ENCODE assay signal across 8 mouse cellular contexts in the genomic region with DNA sequence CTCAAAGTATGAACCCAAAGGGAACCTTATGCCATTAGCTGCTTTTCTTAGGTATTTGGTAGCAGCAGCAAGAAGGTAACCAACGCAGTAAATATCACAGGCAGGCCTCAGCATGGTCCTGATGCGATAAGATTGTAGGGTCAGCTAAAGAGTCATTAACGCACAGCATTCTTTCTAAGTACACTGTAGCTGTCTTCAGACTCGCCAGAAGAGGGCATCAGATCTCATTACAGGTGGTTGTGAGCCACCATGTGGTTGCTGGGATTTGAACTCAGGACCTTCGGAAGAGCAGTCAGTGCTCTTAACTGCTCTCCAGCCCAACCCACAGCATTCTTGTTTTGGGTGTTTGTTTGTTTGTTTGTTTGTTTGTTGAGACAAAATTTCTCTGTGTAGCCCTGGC. TPM values are rescaled to one million over a fixed set of nuclear protein-coding genes. Genes with fewer than 3 reads are reported as not detected.
A peak's percentile ranks its signal among the peaks of the same experiment; 100 is the strongest.
DNase-seq lines count a peak whose midpoint lies in the region; ATAC-seq and TF ChIP-seq lines count a peak whose summit lies in the region.
"Not testable (repeated sequence)": the region's sequence is repeated elsewhere in the genome, so short reads cannot be mapped to it uniquely, and the experiment has no call there.

No protein-coding gene starts in this region.

- intact Hi-C loops in gastrocnemius, adult 2 months (cut with DNase I); left cerebral cortex, adult 2 months (cut with DNase I): not testable (repeated sequence)

- DNase-seq in gastrocnemius, adult 2 months; hindbrain, embryonic 10.5 days (ENCODE audit: low spot score); left cerebral cortex, adult 2 months (ENCODE audit: extremely low spot score in 1 of 2, low spot score in 2 of 2); lung, postnatal 0 days (ENCODE audit: low spot score); stomach, postnatal 0 days (ENCODE audit: low spot score): not testable (repeated sequence)

- not testable (repeated sequence) for H3K9me3 ChIP-seq in heart, embryonic 13.5 days; hindbrain, embryonic 10.5 days; intestine, embryonic 16.5 days (ENCODE audit: control insufficient read depth, low read length); lung, postnatal 0 days (ENCODE audit: low read length); stomach, postnatal 0 days (ENCODE audit: control insufficient read depth, low read length)

- TF ChIP-seq EP300 in lung, postnatal 0 days (IDR thresholded peaks at IDR 0.05); stomach, postnatal 0 days (optimal IDR thresholded peaks at IDR 0.05): not testable (repeated sequence)

- H3K4me1 ChIP-seq in brown adipose tissue, adult 24 weeks (ENCODE audit: control insufficient read depth, insufficient read depth, insufficient read length, low read length): peaks cover 18% of the 10 kb centered on the region
- H3K4me1 ChIP-seq in heart, embryonic 13.5 days: peaks cover 42% of the 10 kb centered on the region
- H3K4me1 ChIP-seq in hindbrain, embryonic 10.5 days (replicated peaks): peaks cover 60% of the 10 kb centered on the region
- peaks cover 16% of the 10 kb centered on the region for H3K4me1 ChIP-seq in intestine, embryonic 16.5 days (ENCODE audit: control insufficient read depth, insufficient read depth, low read length)
- H3K4me1 ChIP-seq in lung, postnatal 0 days (ENCODE audit: insufficient read depth, low read depth, low read length); stomach, postnatal 0 days (replicated peaks; ENCODE audit: control insufficient read depth, insufficient read depth): not testable (repeated sequence)

- H3K36me3 ChIP-seq in heart, embryonic 13.5 days; hindbrain, embryonic 10.5 days; intestine, embryonic 16.5 days (ENCODE audit: control insufficient read depth, insufficient read depth, low read length); lung, postnatal 0 days (ENCODE audit: insufficient read depth, low read length); stomach, postnatal 0 days (ENCODE audit: control insufficient read depth, insufficient read depth, low read length): not testable (repeated sequence)

- ATAC-seq in heart, embryonic 13.5 days (ENCODE audit: extremely low read depth, insufficient number of reproducible peaks, low FRiP score, low TSS enrichment); intestine, embryonic 16.5 days; lung, postnatal 0 days; stomach, postnatal 0 days (ENCODE audit: low FRiP score, low TSS enrichment): not testable (repeated sequence)

- 0 out of 2 replicates have a peak overlapping the region, but pooled peaks have one; percentile 14 for H3K9ac ChIP-seq in heart, embryonic 13.5 days
- H3K9ac ChIP-seq in intestine, embryonic 16.5 days (ENCODE audit: low read depth, low read length); lung, postnatal 0 days (replicated peaks; ENCODE audit: low read depth); stomach, postnatal 0 days (ENCODE audit: low read length): not testable (repeated sequence)

- peak overlapping the region; percentile 57 for H3K27ac ChIP-seq in brown adipose tissue, adult 24 weeks (replicated peaks; ENCODE audit: low read depth, low read length)
- H3K27ac ChIP-seq in gastrocnemius, adult 2 months: peak overlapping the region; percentile 85
- H3K27ac ChIP-seq in heart, embryonic 13.5 days (replicated peaks): peak overlapping the region; percentile 99
- H3K27ac ChIP-seq in hindbrain, embryonic 10.5 days: peak overlapping the region; percentile 66; the same call in 1 of the 2 replicates
- H3K27ac ChIP-seq in intestine, embryonic 16.5 days (ENCODE audit: low read length): peak overlapping the region; percentile 92
- not testable (repeated sequence) for H3K27ac ChIP-seq in left cerebral cortex, adult 2 months; lung, postnatal 0 days (ENCODE audit: low read length); stomach, postnatal 0 days (replicated peaks)

- TF ChIP-seq CTCF in gastrocnemius, adult 2 months (IDR thresholded peaks at IDR 0.05): peak; percentile 14; the same call in 1 of the 2 replicates
- TF ChIP-seq CTCF in left cerebral cortex, adult 2 months (IDR thresholded peaks at IDR 0.05): peak; percentile 20; the same call in 1 of the 2 replicates
- peak; percentile 47 for TF ChIP-seq CTCF in lung, postnatal 0 days (IDR thresholded peaks at IDR 0.05)
- peak; percentile 49 for TF ChIP-seq CTCF in stomach, postnatal 0 days (IDR thresholded peaks at IDR 0.05; ENCODE audit: low read depth)

- not testable (repeated sequence) for H3K27me3 ChIP-seq in heart, embryonic 13.5 days (replicated peaks); hindbrain, embryonic 10.5 days (ENCODE audit: insufficient read depth, poor library complexity, severe bottlenecking); intestine, embryonic 16.5 days (replicated peaks; ENCODE audit: control insufficient read depth, insufficient read depth, low read length); lung, postnatal 0 days (replicated peaks; ENCODE audit: insufficient read depth, low read length); stomach, postnatal 0 days (ENCODE audit: control insufficient read depth, insufficient read depth, low read length)

- not testable (repeated sequence) for H3K4me3 ChIP-seq in brown adipose tissue, adult 24 weeks (ENCODE audit: insufficient read depth, low read depth, low read length); gastrocnemius, adult 2 months; heart, embryonic 13.5 days; hindbrain, embryonic 10.5 days; intestine, embryonic 16.5 days (ENCODE audit: low read length); left cerebral cortex, adult 2 months; lung, postnatal 0 days (ENCODE audit: low read depth, low read length); stomach, postnatal 0 days (ENCODE audit: low read depth, low read length)

- H3K4me2 ChIP-seq in heart, embryonic 13.5 days; intestine, embryonic 16.5 days (ENCODE audit: low read depth, low read length); lung, postnatal 0 days (replicated peaks; ENCODE audit: low read depth, low read length); stomach, postnatal 0 days (replicated peaks; ENCODE audit: low read depth): not testable (repeated sequence)

- 77% methylated on average over 5 of the region's 5 CpGs for WGBS in heart, embryonic 13.5 days
- 87% methylated on average over 5 of the region's 5 CpGs for WGBS in hindbrain, embryonic 10.5 days
- WGBS in intestine, embryonic 16.5 days: 86% methylated on average over 5 of the region's 5 CpGs
- 78% methylated on average over 5 of the region's 5 CpGs for WGBS in lung, postnatal 0 days
- 75% methylated on average over 5 of the region's 5 CpGs for WGBS in stomach, postnatal 0 days

RNA-seq across cellular contexts. Expression of a gene that starts 23.9 kb away (rescaled TPM):
- polyA plus RNA-seq in brown adipose tissue, adult 24 weeks (2012; ENCODE audit: insufficient read depth, insufficient read length, missing spikeins): 26.5 and 27.8 TPM in 2 replicates
- total RNA-seq in gastrocnemius, adult 2 months (2021): 10 to 100 TPM; 56.9 to 68.9 TPM
- 59.6 and 60.8 TPM in 2 replicates for polyA plus RNA-seq in heart, embryonic 13.5 days (2015; fragmentation: Nextera tagmentation; extraction: Ambion mirVana)
- 89.8 and 94.9 TPM in 2 replicates for polyA plus RNA-seq in hindbrain, embryonic 10.5 days (2016; fragmentation: Nextera tagmentation; extraction: Ambion mirVana)
- 59.0 and 59.6 TPM in 2 replicates for polyA plus RNA-seq in intestine, embryonic 16.5 days (2015; fragmentation: Nextera tagmentation; extraction: Ambion mirVana)
- 100 to 1,000 TPM; 122 to 125 TPM for total RNA-seq in left cerebral cortex, adult 2 months (2021)
- 46.6 and 54.2 TPM in 2 replicates for polyA plus RNA-seq in lung, postnatal 0 days (2015; fragmentation: Nextera tagmentation; extraction: Ambion mirVana)
- 31.5 and 32.1 TPM in 2 replicates for polyA plus RNA-seq in stomach, postnatal 0 days (2015; fragmentation: Nextera tagmentation; extraction: Ambion mirVana)
